Mouse (Mus musculus) heart, postnatal 25 days (tissue): ENCODE measurements at regions not wholly inside any gene's neighbourhood (a gene's known extent, or its start where the extent isn't known, plus 50 kb on each side); places are given as distances from the start of the nearest gene placed in this dataset.

Experiments used
- DNase-seq: peaks from one replicate; pipeline ENCODE4 v3.0.0; 2022; ENCODE audit warnings: low spot score
- intact Hi-C: fragments of 180-260 bp; cut with DNase I; formaldehyde crosslinking; loops from one replicate; pipeline ENCODE4 v1.15.1; 2025

GRCm38 (mm10) chr9:120794210-120794609 lies 134.8 kb upstream of the Ctnnb1 start:
- intact Hi-C loops: no loop called here
- no peak for DNase-seq

- no peak for DNase-seq
- intact Hi-C loops: no loop called here
Observed at GRCm38 (mm10) chr9:120796111-120796880, 132.7 kb upstream of the Ctnnb1 start.

- intact Hi-C loops: no loop called here
- no peak for DNase-seq
Observed at GRCm38 (mm10) chr9:120797996-120798663, 130.9 kb upstream of the Ctnnb1 start.

GRCm38 (mm10) chr9:120798901-120799300 lies 130.1 kb upstream of the Ctnnb1 start:
- intact Hi-C loops: no loop called here
- DNase-seq: no peak

GRCm38 (mm10) chr9:120802646-120803045 lies 126.4 kb upstream of the Ctnnb1 start:
- no peak for DNase-seq
- intact Hi-C loops: loop anchor here (10.0 kb wide), 1 partner anchor 112 kb away; no protein-coding TSS in a partner anchor

GRCm38 (mm10) chr9:120804760-120805294 lies 124.2 kb upstream of the Ctnnb1 start:
- intact Hi-C loops: loop anchor here (10.0 kb wide), 1 partner anchor 110 kb away; no protein-coding TSS in a partner anchor
- DNase-seq: peak; percentile 36

GRCm38 (mm10) chr9:120808741-120809425 lies 120.1 kb upstream of the Ctnnb1 start:
- DNase-seq: no peak
- intact Hi-C loops: loop anchor here (10.0 kb wide), 1 partner anchor 106 kb away; no protein-coding TSS in a partner anchor

- intact Hi-C loops: no loop called here
- no peak for DNase-seq
Observed at GRCm38 (mm10) chr9:120811522-120811921, 117.5 kb upstream of the Ctnnb1 start.

GRCm38 (mm10) chr9:120812667-120813210 lies 116.3 kb upstream of the Ctnnb1 start:
- no peak for DNase-seq
- intact Hi-C loops: no loop called here

GRCm38 (mm10) chr9:120814286-120814685 lies 114.7 kb upstream of the Ctnnb1 start:
- intact Hi-C loops: no loop called here
- DNase-seq: no peak

GRCm38 (mm10) chr9:120818726-120819317 lies 110.2 kb upstream of the Ctnnb1 start:
- intact Hi-C loops: no loop called here
- no peak for DNase-seq

GRCm38 (mm10) chr9:120820892-120821291 lies 108.1 kb upstream of the Ctnnb1 start:
- intact Hi-C loops: no loop called here
- no peak for DNase-seq

GRCm38 (mm10) chr9:120823397-120823796 lies 105.6 kb upstream of the Ctnnb1 start:
- intact Hi-C loops: no loop called here
- no peak for DNase-seq

- intact Hi-C loops: no loop called here
- DNase-seq: no peak
Observed at GRCm38 (mm10) chr9:120826266-120826665, 102.8 kb upstream of the Ctnnb1 start.

- DNase-seq: peak; percentile 48
- intact Hi-C loops: no loop called here
Observed at GRCm38 (mm10) chr9:120830526-120830925, 98.5 kb upstream of the Ctnnb1 start.

GRCm38 (mm10) chr9:120834166-120834565 lies 94.8 kb upstream of the Ctnnb1 start:
- intact Hi-C loops: no loop called here
- DNase-seq: no peak

- DNase-seq: no peak
- intact Hi-C loops: no loop called here
Observed at GRCm38 (mm10) chr9:120835621-120836020, 93.4 kb upstream of the Ctnnb1 start.

- intact Hi-C loops: no loop called here
- no peak for DNase-seq
Observed at GRCm38 (mm10) chr9:120837431-120838150, 91.4 kb upstream of the Ctnnb1 start.

GRCm38 (mm10) chr9:120843753-120844152 lies 85.3 kb upstream of the Ctnnb1 start:
- DNase-seq: no peak
- intact Hi-C loops: no loop called here
